Mouse (Mus musculus): ENCODE data around the gene Cachd1. TPM values are rescaled to one million over a fixed set of nuclear protein-coding genes. Genes with fewer than 3 reads are reported as not detected.

Cachd1 gene
- polyA plus RNA-seq, 1 experiment from 2014 or later = 32.6 TPM

GRCm38 (mm10) chr4:100768606-100769005 lies 7.9 kb upstream of the Cachd1 start:
- H3K4me1 ChIP-seq = peaks cover 7% of the 10 kb centered on the region
- no peak overlapping the region for H3K4me3 ChIP-seq
- no peaks in the 10 kb centered on the region for H3K9me3 ChIP-seq
- H3K9ac ChIP-seq = no peak overlapping the region
- H3K4me2 ChIP-seq (replicated peaks) = no peak overlapping the region
- WGBS = 24% methylated on average over 3 of the region's 3 CpGs
- no peak for ATAC-seq (ENCODE audit: low FRiP score, low read depth)
- H3K27me3 ChIP-seq = no peaks in the 10 kb centered on the region
- H3K27ac ChIP-seq = no peak overlapping the region
- H3K36me3 ChIP-seq = no peaks in the 10 kb centered on the region

GRCm38 (mm10) chr4:100776871-100777375 lies 448 bp downstream of the Cachd1 start:
- Histone ChIP-seq H3K4me1 (peaks cover 37% of the 10 kb centered on the region), H3K4me3 (peak overlapping the region; percentile 71), H3K27me3 (no peaks in the 10 kb centered on the region), H3K27ac (peak overlapping the region; percentile 98), H3K9ac (peak overlapping the region; percentile 96), H3K9me3 (no peaks in the 10 kb centered on the region), H3K36me3 (no peaks in the 10 kb centered on the region), H3K4me2 (replicated peaks) (peak overlapping the region; percentile 77)
- no peak; the same call in 1 of the 2 replicates for ATAC-seq (ENCODE audit: low FRiP score, low read depth)
- under 1% methylated on average over 65 of the region's 68 CpGs for WGBS

GRCm38 (mm10) chr4:100777376-100778041 lies 1.0 kb downstream of the Cachd1 start:
- H3K36me3 ChIP-seq = no peaks in the 10 kb centered on the region
- peak overlapping the region; percentile 98 for H3K27ac ChIP-seq
- H3K4me3 ChIP-seq = peak overlapping the region; percentile 71
- H3K27me3 ChIP-seq = no peaks in the 10 kb centered on the region
- peak; percentile 34 for ATAC-seq (ENCODE audit: low FRiP score, low read depth)
- H3K4me2 ChIP-seq (replicated peaks) = peak overlapping the region; percentile 77
- WGBS = 0% methylated on average over 42 of the region's 42 CpGs
- peaks cover 42% of the 10 kb centered on the region for H3K4me1 ChIP-seq
- peak overlapping the region; percentile 96 for H3K9ac ChIP-seq
- no peaks in the 10 kb centered on the region for H3K9me3 ChIP-seq

GRCm38 (mm10) chr4:100778082-100778481 lies 1.6 kb downstream of the Cachd1 start:
- peaks cover 47% of the 10 kb centered on the region for H3K4me1 ChIP-seq
- peak overlapping the region; percentile 98 for H3K27ac ChIP-seq
- no peaks in the 10 kb centered on the region for H3K27me3 ChIP-seq
- no peak for ATAC-seq (ENCODE audit: low FRiP score, low read depth)
- no peaks in the 10 kb centered on the region for H3K9me3 ChIP-seq
- no peaks in the 10 kb centered on the region for H3K36me3 ChIP-seq
- peak overlapping the region; percentile 77 for H3K4me2 ChIP-seq (replicated peaks)
- H3K4me3 ChIP-seq = peak overlapping the region; percentile 71
- 0% methylated on average over 16 of the region's 16 CpGs for WGBS
- peak overlapping the region; percentile 96 for H3K9ac ChIP-seq

- Histone ChIP-seq H3K27ac (no peak overlapping the region), H3K9ac (peak overlapping the region; percentile 96), H3K4me3 (peak overlapping the region; percentile 71), H3K9me3 (no peaks in the 10 kb centered on the region), H3K4me2 (replicated peaks) (peak overlapping the region; percentile 77), H3K36me3 (no peaks in the 10 kb centered on the region), H3K4me1 (peaks cover 54% of the 10 kb centered on the region), H3K27me3 (no peaks in the 10 kb centered on the region)
- WGBS = 12% methylated on average over 4 of the region's 4 CpGs
- no peak for ATAC-seq (ENCODE audit: low FRiP score, low read depth)
Measured at GRCm38 (mm10) chr4:100779023-100779422, 2.5 kb downstream of the Cachd1 start.

- Histone ChIP-seq H3K36me3 (no peaks in the 10 kb centered on the region), H3K27ac (no peak overlapping the region), H3K4me2 (replicated peaks) (peak overlapping the region; percentile 77), H3K9ac (peak overlapping the region; percentile 96), H3K9me3 (no peaks in the 10 kb centered on the region), H3K4me1 (peaks cover 56% of the 10 kb centered on the region), H3K27me3 (no peaks in the 10 kb centered on the region), H3K4me3 (peak overlapping the region; percentile 71)
- WGBS = 6% methylated on average over 5 of the region's 5 CpGs
- no peak for ATAC-seq (ENCODE audit: low FRiP score, low read depth)
Measured at GRCm38 (mm10) chr4:100779695-100780094, 3.2 kb downstream of the Cachd1 start.

GRCm38 (mm10) chr4:100780911-100781310 lies 4.4 kb downstream of the Cachd1 start:
- H3K27ac ChIP-seq = no peak overlapping the region
- H3K27me3 ChIP-seq = no peaks in the 10 kb centered on the region
- no peak overlapping the region for H3K4me3 ChIP-seq
- ATAC-seq (ENCODE audit: low FRiP score, low read depth) = no peak
- no peaks in the 10 kb centered on the region for H3K9me3 ChIP-seq
- WGBS = 48% methylated on average over 6 of the region's 6 CpGs
- peak overlapping the region; percentile 77 for H3K4me2 ChIP-seq (replicated peaks)
- H3K4me1 ChIP-seq = peaks cover 55% of the 10 kb centered on the region
- peak overlapping the region; percentile 27; the same call in 1 of the 2 replicates for H3K9ac ChIP-seq
- no peaks in the 10 kb centered on the region for H3K36me3 ChIP-seq

- Histone ChIP-seq H3K9ac (no peak overlapping the region), H3K27me3 (no peaks in the 10 kb centered on the region), H3K36me3 (no peaks in the 10 kb centered on the region; the same call in 1 of the 2 replicates), H3K9me3 (no peaks in the 10 kb centered on the region), H3K4me3 (no peak overlapping the region), H3K4me1 (peaks cover 51% of the 10 kb centered on the region), H3K27ac (no peak overlapping the region), H3K4me2 (replicated peaks) (0 out of 2 replicates have a peak overlapping the region, but pooled peaks have one; percentile 28)
- WGBS = 25% methylated on average over 8 of the region's 8 CpGs
- 0 out of 2 replicates have a peak, but pooled peaks have one; percentile 51 for ATAC-seq (ENCODE audit: low FRiP score, low read depth)
Measured at GRCm38 (mm10) chr4:100782348-100782747, 5.9 kb downstream of the Cachd1 start.

- Histone ChIP-seq H3K4me2 (replicated peaks) (no peak overlapping the region), H3K27me3 (no peaks in the 10 kb centered on the region), H3K4me1 (peaks cover 51% of the 10 kb centered on the region), H3K36me3 (no peaks in the 10 kb centered on the region; the same call in none of the 2 replicates), H3K9ac (no peak overlapping the region), H3K4me3 (no peak overlapping the region), H3K9me3 (no peaks in the 10 kb centered on the region), H3K27ac (no peak overlapping the region)
- 61% methylated on average over 3 of the region's 3 CpGs for WGBS
- no peak for ATAC-seq (ENCODE audit: low FRiP score, low read depth)
Measured at GRCm38 (mm10) chr4:100782891-100783290, 6.4 kb downstream of the Cachd1 start.

- H3K4me2 ChIP-seq (replicated peaks) = no peak overlapping the region
- H3K36me3 ChIP-seq = no peaks in the 10 kb centered on the region; the same call in none of the 2 replicates
Measured at GRCm38 (mm10) chr4:100787201-100787600, 10.7 kb downstream of the Cachd1 start.

GRCm38 (mm10) chr4:100790176-100790575 lies 13.7 kb downstream of the Cachd1 start:
- Histone ChIP-seq H3K4me3 (no peak overlapping the region), H3K27me3 (no peaks in the 10 kb centered on the region), H3K9me3 (no peaks in the 10 kb centered on the region), H3K4me1 (peaks cover 32% of the 10 kb centered on the region), H3K36me3 (no peaks in the 10 kb centered on the region; the same call in none of the 2 replicates), H3K9ac (no peak overlapping the region), H3K27ac (no peak overlapping the region), H3K4me2 (replicated peaks) (no peak overlapping the region)
- WGBS = 69% methylated on average over 5 of the region's 5 CpGs
- no peak for ATAC-seq (ENCODE audit: low FRiP score, low read depth)

More at GRCm38 (mm10) chr4:100787201-100787600, 10.7 kb downstream of the Cachd1 start:
- no peak overlapping the region for H3K9ac ChIP-seq
- no peaks in the 10 kb centered on the region for H3K27me3 ChIP-seq
- H3K4me1 ChIP-seq = peaks cover 23% of the 10 kb centered on the region
- WGBS = 60% methylated on average over 3 of the region's 3 CpGs
- H3K9me3 ChIP-seq = no peaks in the 10 kb centered on the region
- H3K27ac ChIP-seq = no peak overlapping the region
- no peak for ATAC-seq (ENCODE audit: low FRiP score, low read depth)
- H3K4me3 ChIP-seq = no peak overlapping the region

GRCm38 (mm10) chr4:100793147-100793546 lies 16.7 kb downstream of the Cachd1 start:
- Histone ChIP-seq H3K4me3 (no peak overlapping the region), H3K36me3 (no peaks in the 10 kb centered on the region; the same call in 1 of the 2 replicates), H3K9ac (no peak overlapping the region), H3K27ac (no peak overlapping the region), H3K4me1 (peaks cover 59% of the 10 kb centered on the region), H3K27me3 (no peaks in the 10 kb centered on the region), H3K9me3 (no peaks in the 10 kb centered on the region), H3K4me2 (replicated peaks) (no peak overlapping the region)
- WGBS = 6% methylated on average over 2 of the region's 2 CpGs
- ATAC-seq (ENCODE audit: low FRiP score, low read depth) = no peak

Data from limb, embryonic 13.5 days (tissue).